Mouse (Mus musculus): ENCODE data around the gene Retreg1.
"Not testable (repeated sequence)": the region's sequence is repeated elsewhere in the genome, so short reads cannot be mapped to it uniquely, and the experiment has no call there.

Retreg1 gene

GRCm38 (mm10) chr15:25984734-25985492 lies 141.9 kb downstream of the Retreg1 start:
- DNase-seq (ENCODE audit: low read depth in 2 of 2, low spot score in 2 of 2): no peak

GRCm38 (mm10) chr15:25992992-25993727 lies 150.2 kb downstream of the Retreg1 start:
- peak; percentile 48 to 63 for DNase-seq (ENCODE audit: low read depth in 2 of 2, low spot score in 2 of 2)

- DNase-seq (ENCODE audit: low read depth in 2 of 2, low spot score in 2 of 2): no peak
Observed at GRCm38 (mm10) chr15:25995521-25995920, 152.5 kb downstream of the Retreg1 start.

- not testable (repeated sequence) for DNase-seq (ENCODE audit: low read depth in 2 of 2, low spot score in 2 of 2)
Observed at GRCm38 (mm10) chr15:25999545-25999944, 156.6 kb downstream of the Retreg1 start.

- no peak for DNase-seq (ENCODE audit: low read depth in 2 of 2, low spot score in 2 of 2)
Observed at GRCm38 (mm10) chr15:26008621-26009020, 165.6 kb downstream of the Retreg1 start.

- no peak for DNase-seq (ENCODE audit: low read depth in 2 of 2, low spot score in 2 of 2)
Observed at GRCm38 (mm10) chr15:26012891-26013290, 169.9 kb downstream of the Retreg1 start.

- no peak for DNase-seq (ENCODE audit: low read depth in 2 of 2, low spot score in 2 of 2)
Observed at GRCm38 (mm10) chr15:26015979-26016665, 173.1 kb downstream of the Retreg1 start.

GRCm38 (mm10) chr15:26021721-26022120 lies 178.7 kb downstream of the Retreg1 start:
- DNase-seq (ENCODE audit: low read depth in 2 of 2, low spot score in 2 of 2): no peak

- DNase-seq (ENCODE audit: low read depth in 2 of 2, low spot score in 2 of 2): no peak
Observed at GRCm38 (mm10) chr15:26022636-26023035, 179.7 kb downstream of the Retreg1 start.
